Mouse (Mus musculus) spleen, adult 2 months (tissue): Measurements from ENCODE around the gene Gak. TPM values are rescaled to one million over a fixed set of nuclear protein-coding genes. Genes with fewer than 3 reads are reported as not detected.

ENCODE experiments used
- DNase-seq, 2 experiments: peaks; one replicate each; pipeline versions ENCODE4 v3.0.0 to v3.0.0-alpha.2; 2012 to 2021; ENCODE audit warnings: low spot score in 2 of 2, low read depth in 1 of 2
- H3K27ac ChIP-seq: fragments of 200-500 bp; 2 replicates; pipeline ENCODE4 v1.5.1; 2012; ENCODE audit warnings: low read length, inconsistent platforms; ENCODE audit not compliant: insufficient read depth
- H3K27me3 ChIP-seq: fragments of 200-500 bp; 2 replicates; pipeline ENCODE4 v1.6.1; 2012; ENCODE audit warnings: mild to moderate bottlenecking, moderate library complexity, low read length, inconsistent platforms; ENCODE audit not compliant: control insufficient read depth, insufficient read depth
- H3K36me3 ChIP-seq: fragments of 200-500 bp; 2 replicates; pipeline ENCODE4 v1.6.1; 2012; ENCODE audit warnings: mild to moderate bottlenecking, low read length, inconsistent platforms; ENCODE audit not compliant: control insufficient read depth, insufficient read depth
- H3K4me1 ChIP-seq: fragments of 200-500 bp; 2 replicates; pipeline ENCODE4 v1.6.1; 2011; ENCODE audit warnings: inconsistent platforms; ENCODE audit not compliant: control insufficient read depth, insufficient read depth, insufficient read length
- H3K4me3 ChIP-seq: fragments of 200-500 bp; 2 replicates; pipeline ENCODE4 v1.5.1; 2011; ENCODE audit warnings: mild to moderate bottlenecking, inconsistent platforms; ENCODE audit not compliant: insufficient read depth, insufficient read length; ENCODE audit errors: extremely low read depth
- CTCF ChIP-seq: fragments of 200-500 bp; IDR thresholded peaks from 2 replicates; pipeline ENCODE4 v1.5.1; 2011; ENCODE audit warnings: mild to moderate bottlenecking, inconsistent platforms; ENCODE audit not compliant: insufficient read depth, insufficient read length, insufficient replicate concordance; ENCODE audit errors: extremely low read depth
- POLR2A ChIP-seq: fragments of 200-500 bp; IDR thresholded peaks from 2 replicates; pipeline ENCODE4 v1.6.1; 2011; ENCODE audit warnings: low read depth, low read length, inconsistent platforms
- WGBS: fragments of 180-500 bp; shearing (Covaris S2); methylation state at CpG from one replicate; pipeline ENCODE4 v1.1.7; 2018; 5-methylcytosine and 5-hydroxymethylcytosine counted together
- polyA plus RNA-seq: library from polyadenylated mRNA; depleted of rRNA; stranded (reverse); fragments of >200 nt; gene quantifications from 2 replicates; pipeline ENCODE4 v1.2.3, GENCODE M21; 2012

Gene Gak
- polyA plus RNA-seq, 1 experiment, result 69.2 TPM

DNA sequence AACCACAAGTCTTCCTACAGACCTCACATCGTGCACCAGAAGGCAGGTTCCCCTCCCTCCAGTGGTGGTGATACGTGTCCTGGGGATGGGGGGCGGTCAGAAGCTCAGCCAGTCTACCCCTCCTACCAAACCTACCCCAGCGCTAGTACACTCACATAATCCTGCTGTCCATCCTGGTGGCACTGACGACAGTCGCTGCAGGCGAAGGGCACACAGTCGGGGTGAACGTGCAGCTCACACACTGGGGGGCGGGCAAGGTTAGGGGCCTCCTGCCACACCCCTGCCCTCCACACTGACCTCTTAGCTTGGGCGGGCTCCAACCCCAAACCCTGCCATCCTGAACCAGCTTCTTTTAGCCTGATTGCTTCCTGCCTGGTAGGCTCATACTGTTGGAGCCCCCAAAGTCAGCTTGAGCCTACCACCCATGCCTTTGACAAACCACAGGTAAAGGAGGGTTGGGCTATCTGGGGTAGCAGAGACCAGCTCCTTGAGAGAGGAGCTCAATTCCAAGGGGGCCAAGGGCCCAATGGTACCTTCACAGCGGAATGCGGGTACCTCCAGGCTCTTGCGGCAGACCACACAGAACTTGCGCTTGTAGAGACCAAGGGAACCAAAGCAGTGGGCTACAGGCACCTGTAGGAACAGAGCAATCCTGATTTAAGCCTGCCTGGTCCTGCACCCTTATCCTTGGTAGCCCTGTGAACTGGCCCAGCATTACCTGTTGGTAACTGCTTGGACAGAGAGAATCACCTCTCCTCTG is 26.5 kb upstream of the Gak start:
- DNase-seq, result no peak
- no peak for TF ChIP-seq CTCF
- no peak for TF ChIP-seq POLR2A
- H3K4me1 ChIP-seq, result peaks cover 7% of the 10 kb centered on the region; the same call in 1 of the 2 replicates
- whole genome bisulfite sequencing, result 89% methylated on average over 15 of the region's 15 CpGs
- H3K27ac ChIP-seq, result no peak overlapping the region
- H3K27me3 ChIP-seq, result no peaks in the 10 kb centered on the region
- H3K36me3 ChIP-seq, result peaks cover 26% of the 10 kb centered on the region
- no peak overlapping the region for H3K4me3 ChIP-seq

DNA sequence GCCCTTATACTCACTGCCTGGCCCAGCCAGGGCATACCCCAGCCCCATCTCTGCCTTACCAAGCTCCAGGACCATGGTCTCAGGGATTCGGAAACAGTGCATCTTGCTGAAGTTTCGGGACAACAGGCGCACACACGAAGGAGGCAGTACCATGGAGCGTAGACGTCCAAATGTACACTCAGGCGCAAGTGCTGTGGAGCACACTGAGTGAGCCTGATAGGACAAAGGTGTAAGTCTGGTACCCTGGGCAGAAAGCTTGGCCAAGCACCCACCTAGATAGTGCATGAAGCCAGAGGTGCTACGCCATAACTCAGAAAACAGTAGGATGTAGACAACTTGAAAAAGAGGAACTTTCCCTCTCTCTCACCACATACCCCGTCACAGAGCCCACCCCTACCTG is 25.8 kb upstream of the Gak start:
- TF ChIP-seq POLR2A, result no peak
- no peak for TF ChIP-seq CTCF
- Histone ChIP-seq H3K27me3 (no peaks in the 10 kb centered on the region), H3K4me1 (peaks cover 7% of the 10 kb centered on the region; the same call in 1 of the 2 replicates), H3K27ac (no peak overlapping the region), H3K4me3 (no peak overlapping the region), H3K36me3 (peaks cover 26% of the 10 kb centered on the region)
- WGBS, result 89% methylated on average over 9 of the region's 9 CpGs
- no peak for DNase-seq

DNA sequence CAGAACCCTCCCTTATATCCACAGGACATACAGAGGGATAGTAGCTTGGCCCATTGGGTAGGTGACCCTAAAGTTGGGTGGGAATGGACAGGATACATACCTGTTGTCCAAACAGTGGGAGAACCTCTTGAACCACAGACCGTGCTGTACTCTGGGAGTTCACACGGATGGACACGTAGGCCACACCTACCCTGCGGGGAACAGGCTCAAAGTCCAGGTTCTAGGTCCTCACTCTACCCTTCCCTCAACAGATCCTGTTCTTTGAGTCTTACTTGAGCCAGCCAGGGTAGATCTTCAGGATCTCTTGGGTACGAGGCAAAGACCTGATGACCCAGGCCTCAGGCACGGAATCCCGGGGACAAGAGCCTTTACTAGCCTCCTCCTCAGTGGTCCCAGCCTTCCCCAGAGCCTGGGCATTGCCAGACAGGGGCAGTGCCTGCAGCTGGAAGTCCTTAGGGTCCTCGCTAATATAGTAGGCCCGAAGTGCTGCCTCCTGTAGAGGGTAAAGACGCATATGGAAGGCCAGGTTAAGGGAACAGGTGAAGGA is 25.0 kb upstream of the Gak start:
- H3K4me1 ChIP-seq, result peaks cover 2% of the 10 kb centered on the region; the same call in 1 of the 2 replicates
- 96% methylated on average over 10 of the region's 10 CpGs for WGBS
- no peak overlapping the region for H3K4me3 ChIP-seq
- peaks cover 28% of the 10 kb centered on the region for H3K36me3 ChIP-seq
- TF ChIP-seq POLR2A (no peak), CTCF (no peak)
- no peak for DNase-seq
- H3K27me3 ChIP-seq, result no peaks in the 10 kb centered on the region
- no peak overlapping the region for H3K27ac ChIP-seq

DNA sequence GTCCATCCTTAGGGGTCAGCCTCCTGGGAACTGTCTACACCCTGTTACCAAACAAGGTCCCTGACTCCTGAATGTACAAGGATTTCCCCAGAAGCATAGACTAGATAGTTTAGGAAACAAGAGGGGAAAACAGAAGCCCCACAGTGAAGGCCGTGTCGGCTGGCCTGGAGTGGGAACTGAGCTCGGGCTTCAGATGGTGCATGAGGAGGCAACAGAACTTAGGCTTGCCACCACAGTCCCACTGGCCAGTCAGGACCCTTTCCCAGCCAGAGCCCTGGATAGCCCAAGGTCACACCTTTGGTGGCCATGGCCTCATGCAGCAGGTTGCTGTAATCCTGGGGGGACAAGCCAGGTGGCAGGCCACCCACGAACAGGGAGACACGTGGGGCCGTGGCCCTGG is 23.8 kb upstream of the Gak start:
- H3K36me3 ChIP-seq, result peaks cover 38% of the 10 kb centered on the region
- H3K27me3 ChIP-seq, result no peaks in the 10 kb centered on the region
- no peak for TF ChIP-seq POLR2A
- TF ChIP-seq CTCF, result no peak
- H3K4me1 ChIP-seq, result no peaks in the 10 kb centered on the region
- DNase-seq, result no peak
- no peak overlapping the region for H3K4me3 ChIP-seq
- no peak overlapping the region for H3K27ac ChIP-seq
- 95% methylated on average over 6 of the region's 6 CpGs for WGBS

DNA sequence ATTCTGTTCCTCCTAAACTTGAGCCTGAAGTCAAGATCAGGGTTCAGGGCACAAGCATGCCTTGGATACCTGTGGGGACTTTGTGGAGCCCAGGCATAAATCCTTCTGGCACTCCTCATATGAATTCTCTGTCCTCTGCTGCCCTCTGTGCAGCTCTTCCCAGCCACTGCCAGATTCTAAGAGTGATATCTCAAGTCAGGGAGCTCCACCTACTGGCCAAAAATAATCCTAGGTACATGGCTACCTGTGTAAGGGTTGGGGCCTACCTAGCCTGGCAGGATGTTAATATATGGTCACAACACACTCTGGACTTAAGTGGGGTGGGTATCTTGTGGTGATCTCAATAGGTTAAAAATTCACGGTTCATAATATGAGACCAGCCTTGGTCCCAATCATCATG is 22.3 kb upstream of the Gak start:
- Histone ChIP-seq H3K36me3 (peaks cover 44% of the 10 kb centered on the region), H3K27me3 (no peaks in the 10 kb centered on the region), H3K27ac (no peak overlapping the region), H3K4me1 (no peaks in the 10 kb centered on the region), H3K4me3 (no peak overlapping the region)
- WGBS, result 61% methylated on average over 1 of the region's 1 CpGs
- DNase-seq, result peak; percentile 52 to 70
- TF ChIP-seq CTCF (peak; percentile 38; the same call in 1 of the 2 replicates), POLR2A (no peak)

DNA sequence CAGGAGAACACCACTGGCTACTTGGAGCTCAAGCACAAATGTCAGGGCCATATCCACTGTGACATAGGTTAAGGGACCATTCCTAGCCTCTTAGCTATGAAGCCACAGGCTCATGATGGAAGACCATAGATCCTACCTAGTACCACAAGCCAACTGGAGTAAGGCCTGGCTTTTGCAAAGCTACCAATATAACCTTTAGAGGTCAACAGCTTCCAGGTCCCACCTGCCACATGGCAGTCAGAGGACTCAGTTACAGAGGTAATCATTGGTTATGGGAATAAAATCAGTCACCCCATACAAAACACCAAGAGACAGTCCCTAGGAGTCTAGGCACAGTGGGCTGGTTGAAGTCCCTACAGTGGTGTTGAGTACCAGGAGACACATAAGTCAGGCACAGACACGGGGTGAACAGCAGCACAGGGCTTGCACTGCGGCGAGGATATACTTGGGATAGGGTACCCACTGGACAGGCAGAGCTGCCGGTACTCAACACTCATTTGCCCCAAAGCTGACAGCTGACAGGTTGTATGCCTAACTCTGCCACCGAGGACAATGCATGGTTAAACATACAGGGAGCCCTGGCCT is 21.7 kb upstream of the Gak start:
- 84% methylated on average over 5 of the region's 5 CpGs for WGBS
- DNase-seq, result no peak
- Histone ChIP-seq H3K27ac (no peak overlapping the region), H3K4me1 (no peaks in the 10 kb centered on the region), H3K27me3 (no peaks in the 10 kb centered on the region), H3K4me3 (no peak overlapping the region), H3K36me3 (peaks cover 45% of the 10 kb centered on the region)
- TF ChIP-seq POLR2A (no peak), CTCF (no peak)
